Mouse (Mus musculus) embryo, embryonic 10.5 days (tissue): ENCODE measurements around the gene Copb1.
"Not testable (repeated sequence)": the region's sequence is repeated elsewhere in the genome, so short reads cannot be mapped to it uniquely, and the experiment has no call there.

Source experiments
- DNase-seq: peaks from one replicate; pipeline ENCODE4 v3.0.0-alpha.2; 2015; ENCODE audit warnings: low spot score

Copb1 gene

GRCm38 (mm10) chr7:114216908-114217307 is 37.6 kb downstream of the Copb1 start:
- DNase-seq = no peak

- DNase-seq = no peak
Observed at GRCm38 (mm10) chr7:114214385-114214784, 40.1 kb downstream of the Copb1 start.

GRCm38 (mm10) chr7:114213537-114213936 is 41.0 kb downstream of the Copb1 start:
- DNase-seq = peak; percentile 68

- DNase-seq = no peak
Observed at GRCm38 (mm10) chr7:114210618-114211017, 43.9 kb downstream of the Copb1 start.

- DNase-seq = no peak
Observed at GRCm38 (mm10) chr7:114209841-114210240, 44.7 kb downstream of the Copb1 start.

GRCm38 (mm10) chr7:114203491-114204359 is 50.8 kb downstream of the Copb1 start:
- no peak for DNase-seq

- DNase-seq = no peak
Observed at GRCm38 (mm10) chr7:114202972-114203404, 51.5 kb downstream of the Copb1 start.

- no peak for DNase-seq
Observed at GRCm38 (mm10) chr7:114200651-114201050, 53.9 kb downstream of the Copb1 start.

- no peak for DNase-seq
Observed at GRCm38 (mm10) chr7:114199428-114200110, 54.9 kb downstream of the Copb1 start.

GRCm38 (mm10) chr7:114198252-114198651 is 56.3 kb downstream of the Copb1 start:
- DNase-seq = no peak

- DNase-seq = not testable (repeated sequence)
Observed at GRCm38 (mm10) chr7:114196588-114196987, 57.9 kb downstream of the Copb1 start.

- DNase-seq = not testable (repeated sequence)
Observed at GRCm38 (mm10) chr7:114194788-114195187, 59.7 kb downstream of the Copb1 start.

- no peak for DNase-seq
Observed at GRCm38 (mm10) chr7:114194224-114194623, 60.3 kb downstream of the Copb1 start.

- DNase-seq = no peak
Observed at GRCm38 (mm10) chr7:114193284-114194067, 61.0 kb downstream of the Copb1 start.

- no peak for DNase-seq
Observed at GRCm38 (mm10) chr7:114192581-114192980, 61.9 kb downstream of the Copb1 start.

GRCm38 (mm10) chr7:114183416-114183815 is 71.1 kb downstream of the Copb1 start:
- no peak for DNase-seq

- DNase-seq = no peak
Observed at GRCm38 (mm10) chr7:114182708-114183107, 71.8 kb downstream of the Copb1 start.

GRCm38 (mm10) chr7:114181391-114181790 is 73.1 kb downstream of the Copb1 start:
- DNase-seq = peak; percentile 26

- DNase-seq = no peak
Observed at GRCm38 (mm10) chr7:114176588-114176987, 77.9 kb downstream of the Copb1 start.

GRCm38 (mm10) chr7:114171354-114172097 is 83.0 kb downstream of the Copb1 start:
- no peak for DNase-seq

GRCm38 (mm10) chr7:114169996-114170395 is 84.5 kb downstream of the Copb1 start:
- DNase-seq = no peak

GRCm38 (mm10) chr7:114169381-114169780 is 85.1 kb downstream of the Copb1 start:
- DNase-seq = no peak
